Mouse (Mus musculus) yolk sac, embryonic 10.5 days (tissue): Measurements from ENCODE around the gene Terf2.
A peak's percentile ranks its signal among the peaks of the same experiment; 100 is the strongest.
"Not testable (repeated sequence)": the region's sequence is repeated elsewhere in the genome, so short reads cannot be mapped to it uniquely, and the experiment has no call there.

Source experiments
- DNase-seq: peaks from one replicate; pipeline ENCODE4 v3.0.0-alpha.2; 2017; ENCODE audit warnings: low spot score

Terf2 gene

DNA sequence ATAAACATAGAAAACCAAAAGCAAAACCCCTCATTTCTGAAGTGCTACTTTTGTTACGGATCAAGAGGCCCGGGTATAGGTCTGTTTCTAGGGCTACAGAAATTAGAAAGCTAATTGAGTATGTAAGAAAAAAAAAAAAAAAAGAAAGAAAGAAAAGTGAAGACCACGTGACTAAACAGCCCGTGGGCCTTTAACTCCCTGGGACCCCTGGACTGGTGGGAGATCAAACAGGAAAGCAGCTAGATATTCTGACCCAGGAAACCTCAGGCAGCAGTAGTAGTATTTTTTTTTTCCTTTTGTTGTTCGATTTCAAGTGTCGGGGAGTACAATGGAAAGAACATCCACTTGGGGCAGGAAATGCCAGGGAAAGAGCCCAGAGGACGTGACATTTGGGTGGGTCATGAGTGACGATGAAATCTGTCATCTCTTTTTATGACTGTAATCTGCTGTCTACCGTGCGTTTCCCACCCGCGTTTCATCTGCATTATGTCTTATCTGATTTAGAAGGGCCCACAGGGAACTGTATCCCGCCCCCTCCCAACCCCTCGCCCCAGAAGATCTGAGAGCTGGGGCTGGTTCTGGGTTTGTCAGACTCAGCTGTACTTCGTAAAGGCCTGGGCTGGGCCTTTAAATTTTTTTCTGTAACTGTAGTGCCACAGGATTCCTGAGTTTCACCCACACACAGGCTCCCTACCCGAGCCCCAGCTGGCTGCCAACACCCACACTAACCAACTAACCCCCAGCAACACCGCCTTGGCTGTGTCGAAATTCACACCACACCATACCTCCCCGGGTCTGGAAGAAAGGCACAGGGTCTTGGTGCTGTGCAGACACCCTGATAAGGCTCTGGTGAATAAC, 18.0 kb upstream of the Terf2 start:
- no peak for DNase-seq

DNA sequence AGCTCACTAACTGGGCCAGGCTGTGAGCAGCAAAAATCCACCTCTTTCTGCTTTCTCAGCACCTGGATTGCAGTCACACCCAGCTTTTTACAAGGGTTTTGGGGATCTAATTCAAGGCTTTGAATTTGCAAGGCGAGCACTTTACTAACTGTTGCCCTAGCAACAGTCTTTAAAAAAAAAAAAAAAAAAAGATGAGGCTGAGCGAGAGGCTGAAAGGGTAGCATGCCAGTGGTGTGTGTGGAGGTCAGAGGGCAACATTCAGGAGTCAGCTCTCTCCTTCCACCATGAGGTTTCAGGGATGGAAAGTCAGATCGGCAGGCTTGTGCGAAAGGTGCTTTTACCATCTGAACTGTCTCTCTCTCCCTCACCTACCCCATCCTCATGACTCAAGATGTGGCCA, 16.9 kb upstream of the Terf2 start:
- DNase-seq: no peak

DNA sequence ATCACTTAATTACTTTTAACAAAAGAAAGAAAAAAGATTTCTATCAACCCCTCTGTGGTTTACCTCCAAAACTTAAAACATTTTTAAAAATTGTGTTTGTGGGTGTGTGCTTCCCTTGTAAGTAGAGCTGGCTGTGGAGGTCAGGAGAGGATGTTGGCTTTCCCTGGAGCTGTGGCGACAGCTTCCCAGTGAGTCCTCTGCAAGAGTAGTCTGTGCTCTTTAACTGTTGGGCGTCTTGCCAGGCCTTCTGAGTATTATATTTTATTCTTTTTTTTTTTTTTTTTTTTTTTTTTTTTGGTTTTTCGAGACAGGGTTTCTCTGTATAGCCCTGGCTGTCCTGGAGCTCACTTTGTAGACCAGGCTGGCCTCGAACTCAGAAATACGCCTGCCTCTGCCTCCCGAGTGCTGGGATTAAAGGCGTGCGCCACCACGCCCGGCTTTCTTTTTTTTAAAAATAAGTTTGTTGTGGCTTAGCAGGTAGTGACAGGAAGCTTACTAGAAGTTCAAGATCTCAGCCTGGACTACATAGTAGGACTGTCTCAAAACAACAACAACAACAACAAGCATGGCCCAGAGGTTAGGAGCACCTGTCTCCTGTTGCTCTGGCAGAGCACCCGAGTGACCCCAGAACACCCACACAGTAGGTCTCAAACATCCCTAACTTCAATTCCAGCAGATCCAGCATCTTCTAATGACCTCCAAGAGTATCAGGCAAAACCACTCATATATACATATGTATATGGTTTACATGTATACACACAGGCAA, 15.2 kb upstream of the Terf2 start:
- DNase-seq: no peak

GRCm38 (mm10) chr8:107110629-107111330, 14.4 kb upstream of the Terf2 start:
- DNase-seq: no peak

- no peak for DNase-seq
Observed at GRCm38 (mm10) chr8:107109816-107110435, 13.6 kb upstream of the Terf2 start.

GRCm38 (mm10) chr8:107108978-107109720, 12.8 kb upstream of the Terf2 start:
- no peak for DNase-seq

- DNase-seq: not testable (repeated sequence)
Observed at GRCm38 (mm10) chr8:107108089-107108488, 11.7 kb upstream of the Terf2 start.

DNA sequence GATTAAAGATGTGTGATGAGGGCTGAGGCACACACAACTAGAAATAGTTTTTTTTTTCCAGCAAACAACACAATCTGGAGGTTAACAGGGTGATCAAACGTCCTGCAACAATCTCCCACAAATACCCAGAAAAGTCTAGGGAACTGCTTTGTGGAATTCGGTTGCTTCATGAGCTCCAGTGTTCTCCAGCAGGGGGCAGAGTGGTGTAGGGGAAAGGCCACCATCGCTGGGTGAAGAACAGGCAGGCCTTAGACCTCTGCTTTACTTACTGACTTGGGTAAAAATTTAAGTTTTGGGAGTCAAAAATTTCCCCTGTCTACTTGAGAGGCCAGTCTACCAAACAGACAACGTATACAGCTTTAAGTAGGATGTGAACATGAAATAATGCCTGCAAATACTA, 8.2 kb upstream of the Terf2 start:
- DNase-seq: peak; percentile 42

DNA sequence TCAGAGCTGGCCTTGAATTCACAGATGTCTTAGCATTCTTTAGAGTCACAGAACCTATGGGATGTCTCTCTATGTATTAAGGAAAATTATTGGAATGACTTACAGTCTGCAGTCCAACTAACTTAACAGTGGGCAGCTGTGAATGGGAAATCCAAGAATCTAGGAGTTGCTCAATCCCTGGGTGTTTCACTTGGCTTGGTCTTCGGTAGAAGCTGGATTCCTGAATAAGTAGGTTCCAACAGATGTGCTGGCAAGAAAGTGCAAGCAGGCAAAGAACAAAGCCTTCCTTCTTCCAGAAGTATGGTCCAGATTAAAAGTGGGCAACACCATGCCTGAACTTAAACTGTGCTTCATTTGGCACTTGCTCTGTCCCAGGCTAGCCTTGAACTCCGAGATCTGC, 4.3 kb upstream of the Terf2 start:
- no peak for DNase-seq

- no peak for DNase-seq
Observed at GRCm38 (mm10) chr8:107095717-107096365, 506 bp downstream of the Terf2 start.

- DNase-seq: no peak
Observed at GRCm38 (mm10) chr8:107090531-107090930, 5.8 kb downstream of the Terf2 start.

- no peak for DNase-seq
Observed at GRCm38 (mm10) chr8:107088526-107089063, 7.8 kb downstream of the Terf2 start.

DNA sequence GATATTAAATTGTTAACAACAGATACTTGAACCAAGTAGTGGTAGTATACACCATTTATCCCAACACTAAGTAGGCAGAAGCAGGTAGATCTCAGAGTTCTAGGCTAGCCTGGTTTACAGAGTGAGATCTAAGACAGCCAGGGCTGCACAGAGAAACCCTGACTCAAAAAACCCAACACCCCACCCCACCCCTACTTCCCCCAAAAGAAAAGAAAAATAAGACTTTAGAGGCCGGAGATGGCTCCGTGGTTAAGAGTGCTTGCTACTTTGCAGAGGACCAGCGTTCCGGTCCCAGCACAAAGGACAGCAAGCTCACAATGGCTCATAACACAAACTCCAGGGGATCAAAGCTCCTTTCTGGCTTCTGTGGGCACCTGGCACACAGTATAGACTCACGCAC, 10.3 kb downstream of the Terf2 start:
- DNase-seq: no peak

DNA sequence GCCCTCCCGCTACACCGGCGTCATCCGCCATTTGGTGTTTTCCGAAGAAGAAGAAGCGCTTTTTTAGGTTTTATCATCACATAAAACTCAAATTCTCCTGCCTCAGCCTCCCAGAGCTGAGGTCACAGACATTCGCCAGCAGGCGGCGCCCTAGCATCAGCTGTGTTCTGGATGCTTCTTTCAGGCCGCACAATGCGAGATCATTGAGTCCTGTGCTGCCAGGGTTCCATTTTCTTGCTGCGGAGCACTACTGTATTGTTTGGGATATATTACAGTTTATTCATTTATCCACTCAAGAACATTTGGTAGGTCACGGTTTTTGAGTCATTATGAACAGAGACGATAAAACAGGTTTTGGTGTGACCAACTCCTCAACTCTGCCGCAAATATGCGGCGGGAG, 11.0 kb downstream of the Terf2 start:
- DNase-seq: no peak

DNA sequence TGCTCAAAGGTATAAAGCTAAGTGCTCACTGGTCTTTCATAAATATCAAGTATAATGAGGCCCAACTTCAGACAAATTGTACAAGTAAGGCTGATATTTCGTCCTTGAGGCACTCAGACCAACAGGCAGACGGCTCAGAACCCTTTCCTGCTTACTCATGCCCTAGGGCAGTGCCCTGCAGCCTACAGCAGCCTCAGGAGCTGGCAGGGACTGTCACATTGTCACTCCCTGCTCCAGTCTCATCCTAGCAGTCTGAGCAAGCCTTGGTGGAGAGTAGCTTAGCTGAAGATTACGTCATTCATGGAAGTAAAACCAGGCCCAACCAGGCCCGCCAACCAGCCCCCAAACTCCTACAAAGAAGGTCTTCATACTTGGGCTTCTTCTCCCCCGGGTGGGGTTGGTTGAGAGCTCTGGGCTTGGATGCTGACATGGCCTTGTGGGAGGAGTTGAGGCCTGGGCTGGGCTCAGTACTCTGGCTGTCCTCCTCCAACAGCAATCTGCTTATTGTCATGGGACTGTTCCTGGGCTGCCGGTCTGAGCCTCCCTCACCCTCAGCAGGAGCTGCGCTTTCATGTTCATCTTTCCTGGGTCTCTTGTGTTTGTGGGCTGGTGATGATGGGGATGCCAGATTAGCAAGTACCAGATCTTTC, 20.0 kb downstream of the Terf2 start:
- DNase-seq: no peak

DNA sequence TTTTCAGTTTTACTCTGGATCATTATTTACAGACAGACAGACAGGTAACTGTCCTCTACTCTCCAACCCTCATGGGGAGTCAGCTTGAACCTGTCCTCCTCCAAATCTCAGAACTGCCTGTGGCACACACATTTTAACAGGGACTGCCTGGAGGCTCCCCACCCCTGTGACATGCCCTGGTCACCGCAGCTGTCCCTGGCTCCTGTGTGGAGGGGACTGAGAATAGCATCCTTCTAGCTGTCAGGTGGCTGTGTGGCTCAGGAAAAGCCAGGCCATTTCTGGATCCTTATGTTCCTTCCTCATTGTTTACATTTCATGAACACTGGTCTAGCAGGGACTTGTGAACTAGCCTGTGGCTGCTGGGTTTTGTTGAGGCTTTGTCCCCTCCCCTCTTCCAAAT, 22.2 kb downstream of the Terf2 start:
- DNase-seq: no peak

GRCm38 (mm10) chr8:107073706-107074105, 22.6 kb downstream of the Terf2 start:
- DNase-seq: no peak

GRCm38 (mm10) chr8:107065511-107066496, 30.5 kb downstream of the Terf2 start, which contains the start of gene Tmed6:
Tmed6 (minus strand) TSS chr8:107065644.
- peak; percentile 32 for DNase-seq

- no peak for DNase-seq
Observed at GRCm38 (mm10) chr8:107062613-107063012, 33.7 kb downstream of the Terf2 start.
